Mouse (Mus musculus) heart, embryonic 10.5 days (tissue): ENCODE results near the gene Idh3b. TPM values are rescaled to one million over a fixed set of nuclear protein-coding genes. Genes with fewer than 3 reads are reported as not detected.

Source experiments
- DNase-seq: peaks from one replicate; pipeline ENCODE4 v3.0.0-alpha.2; 2017; ENCODE audit warnings: low spot score
- H3K27ac ChIP-seq: fragments of 300-500 bp; sonication (generic); 2 replicates; pipeline ENCODE4 v1.5.1; 2016; ENCODE audit warnings: mild to moderate bottlenecking
- H3K27me3 ChIP-seq: fragments of 300-500 bp; sonication (generic); 2 replicates; pipeline ENCODE4 v1.6.1; 2016; ENCODE audit warnings: mild to moderate bottlenecking; ENCODE audit not compliant: poor library complexity, insufficient read depth, severe bottlenecking
- H3K36me3 ChIP-seq: fragments of 300-500 bp; sonication (generic); 2 replicates; pipeline ENCODE4 v1.6.1; 2016; ENCODE audit warnings: mild to moderate bottlenecking, moderate library complexity
- H3K4me1 ChIP-seq: fragments of 300-500 bp; sonication (generic); 2 replicates; pipeline ENCODE4 v1.6.1; 2016; ENCODE audit warnings: mild to moderate bottlenecking
- H3K4me3 ChIP-seq: fragments of 300-500 bp; sonication (generic); 2 replicates; pipeline ENCODE4 v1.5.1; 2016; ENCODE audit warnings: mild to moderate bottlenecking, moderate library complexity
- H3K9me3 ChIP-seq: fragments of 300-500 bp; sonication (generic); 2 replicates; pipeline ENCODE4 v1.6.1; 2016; ENCODE audit warnings: mild to moderate bottlenecking, moderate library complexity
- WGBS: fragments of 180-500 bp; shearing (Covaris S2); methylation state at CpG from one replicate; pipeline ENCODE4 v1.1.7; 2016; 5-methylcytosine and 5-hydroxymethylcytosine counted together
- polyA plus RNA-seq: library from polyadenylated mRNA; unstranded; fragments of >200 nt; fragmentation: Nextera tagmentation; extraction: Ambion mirVana; gene quantifications from 2 replicates; pipeline ENCODE4 v1.2.1, GENCODE M21; 2016

Gene Idh3b
- polyA plus RNA-seq, 1 experiment from 2014 or later = 198 TPM

DNA sequence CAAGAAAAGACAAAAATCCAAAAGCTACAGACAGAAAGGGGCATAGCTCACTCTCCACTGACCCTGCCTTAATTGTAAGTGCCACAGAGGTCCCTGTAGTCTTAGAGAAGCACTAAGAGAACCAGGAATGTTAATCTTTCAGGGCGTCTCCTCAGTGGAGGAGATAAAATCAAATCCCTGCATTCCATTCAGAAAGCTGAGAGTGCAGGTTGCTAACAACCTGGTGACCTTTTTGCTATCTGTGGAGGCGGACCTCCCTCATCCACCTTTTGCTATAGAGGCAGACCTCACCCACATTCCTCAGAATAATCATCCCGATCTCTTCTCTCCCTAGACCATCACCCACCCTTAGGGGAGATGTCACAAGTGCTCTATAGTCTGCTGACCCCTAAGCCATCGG is 4.7 kb upstream of the Idh3b start:
- 48% methylated on average over 4 of the region's 4 CpGs for WGBS
- Histone ChIP-seq H3K27me3 (peaks cover 20% of the 10 kb centered on the region), H3K36me3 (no peaks in the 10 kb centered on the region), H3K27ac (no peak overlapping the region), H3K9me3 (no peaks in the 10 kb centered on the region), H3K4me1 (peaks cover 13% of the 10 kb centered on the region), H3K4me3 (no peak overlapping the region)
- DNase-seq = no peak

DNA sequence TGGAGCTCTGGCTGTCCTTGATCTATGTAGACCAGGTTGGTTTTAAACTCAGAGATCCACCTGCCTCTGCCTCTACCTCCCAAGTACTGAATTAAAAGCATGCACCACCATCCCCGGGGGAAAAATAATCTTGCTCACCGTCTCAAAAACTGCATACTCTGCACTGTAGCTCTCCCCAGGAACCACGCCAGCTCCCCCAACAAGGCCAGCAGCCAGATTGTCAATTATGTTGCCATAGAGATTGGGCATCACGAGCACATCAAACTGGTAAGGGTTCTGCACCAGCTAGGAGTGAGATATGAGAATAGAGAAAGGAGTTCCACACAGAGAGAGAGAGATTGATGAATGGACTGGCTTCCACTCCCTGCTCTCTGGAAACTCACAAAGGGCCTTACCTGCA is 3.5 kb downstream of the Idh3b start:
- Histone ChIP-seq H3K9me3 (no peaks in the 10 kb centered on the region), H3K4me1 (peaks cover 25% of the 10 kb centered on the region), H3K27ac (no peak overlapping the region), H3K36me3 (peaks cover 61% of the 10 kb centered on the region), H3K27me3 (no peaks in the 10 kb centered on the region), H3K4me3 (no peak overlapping the region)
- WGBS = 80% methylated on average over 4 of the region's 4 CpGs
- no peak for DNase-seq

- no peaks in the 10 kb centered on the region for H3K9me3 ChIP-seq
- H3K4me1 ChIP-seq = peaks cover 30% of the 10 kb centered on the region
- H3K27me3 ChIP-seq = no peaks in the 10 kb centered on the region
- no peak overlapping the region for H3K27ac ChIP-seq
- peaks cover 66% of the 10 kb centered on the region for H3K36me3 ChIP-seq
- no peak overlapping the region for H3K4me3 ChIP-seq
- WGBS = 64% methylated on average over 7 of the region's 7 CpGs
- no peak for DNase-seq
Observed at GRCm38 (mm10) chr2:130280224-130280623, 4.1 kb downstream of the Idh3b start.

DNA sequence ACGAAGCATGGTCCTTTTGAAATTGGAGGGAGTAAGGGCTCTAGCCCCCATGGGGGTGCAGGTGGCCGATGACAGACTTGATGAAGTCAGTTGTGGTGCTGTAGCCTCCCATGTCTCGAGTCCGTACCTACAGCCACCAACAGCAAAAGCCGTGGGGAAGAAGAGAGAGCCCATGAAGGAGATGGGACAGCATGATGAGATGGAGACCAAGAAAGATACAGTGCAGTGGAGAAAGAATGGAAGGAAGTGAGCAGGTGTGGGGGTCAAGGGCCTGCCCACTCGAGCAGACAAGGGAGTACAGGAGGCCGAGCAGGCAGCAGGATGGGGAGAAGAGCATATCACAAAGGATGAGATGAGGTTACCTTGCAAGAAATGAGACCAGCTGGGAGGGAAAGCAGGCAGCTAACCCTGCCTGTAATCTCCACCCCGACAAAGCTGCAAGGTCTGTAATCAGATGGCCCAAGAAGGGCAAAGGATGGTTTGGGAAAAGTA is 4.7 kb downstream of the Idh3b start:
- H3K4me3 ChIP-seq = no peak overlapping the region
- H3K36me3 ChIP-seq = peaks cover 70% of the 10 kb centered on the region
- peaks cover 30% of the 10 kb centered on the region for H3K4me1 ChIP-seq
- no peak for DNase-seq
- no peaks in the 10 kb centered on the region for H3K27me3 ChIP-seq
- 41% methylated on average over 8 of the region's 8 CpGs for WGBS
- no peak overlapping the region for H3K27ac ChIP-seq
- H3K9me3 ChIP-seq = no peaks in the 10 kb centered on the region

DNA sequence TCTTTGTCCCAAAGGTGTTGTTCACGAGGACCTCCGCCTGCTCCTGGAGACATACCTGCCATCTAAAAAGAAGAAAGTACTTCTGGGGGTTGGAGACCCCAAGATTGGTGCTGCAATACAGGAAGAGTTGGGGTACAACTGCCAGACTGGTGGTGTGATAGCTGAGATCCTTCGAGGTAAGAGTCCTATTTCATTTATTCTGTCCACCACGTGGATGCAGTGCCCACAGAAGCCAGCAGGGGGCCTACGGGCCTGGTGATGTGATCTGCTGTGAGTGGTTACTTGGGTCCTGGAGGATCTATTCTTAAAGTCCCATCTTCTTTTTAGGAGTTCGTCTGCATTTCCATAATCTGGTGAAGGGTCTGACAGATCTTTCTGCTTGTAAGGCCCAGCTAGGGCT is 8.7 kb downstream of the Idh3b start:
- no peaks in the 10 kb centered on the region for H3K9me3 ChIP-seq
- no peaks in the 10 kb centered on the region for H3K27me3 ChIP-seq
- 54% methylated on average over 6 of the region's 6 CpGs for WGBS
- no peak overlapping the region for H3K27ac ChIP-seq
- H3K36me3 ChIP-seq = peaks cover 55% of the 10 kb centered on the region
- peaks cover 28% of the 10 kb centered on the region for H3K4me1 ChIP-seq
- DNase-seq = no peak
- H3K4me3 ChIP-seq = peak overlapping the region; percentile 94

- DNase-seq = no peak
- peaks cover 47% of the 10 kb centered on the region for H3K36me3 ChIP-seq
- 2% methylated on average over 10 of the region's 10 CpGs for WGBS
- H3K27me3 ChIP-seq = no peaks in the 10 kb centered on the region
- peak overlapping the region; percentile 98 for H3K27ac ChIP-seq
- H3K4me3 ChIP-seq = peak overlapping the region; percentile 94
- peaks cover 25% of the 10 kb centered on the region for H3K4me1 ChIP-seq
- no peaks in the 10 kb centered on the region for H3K9me3 ChIP-seq
Observed at GRCm38 (mm10) chr2:130274862-130275261, 9.5 kb downstream of the Idh3b start.

DNA sequence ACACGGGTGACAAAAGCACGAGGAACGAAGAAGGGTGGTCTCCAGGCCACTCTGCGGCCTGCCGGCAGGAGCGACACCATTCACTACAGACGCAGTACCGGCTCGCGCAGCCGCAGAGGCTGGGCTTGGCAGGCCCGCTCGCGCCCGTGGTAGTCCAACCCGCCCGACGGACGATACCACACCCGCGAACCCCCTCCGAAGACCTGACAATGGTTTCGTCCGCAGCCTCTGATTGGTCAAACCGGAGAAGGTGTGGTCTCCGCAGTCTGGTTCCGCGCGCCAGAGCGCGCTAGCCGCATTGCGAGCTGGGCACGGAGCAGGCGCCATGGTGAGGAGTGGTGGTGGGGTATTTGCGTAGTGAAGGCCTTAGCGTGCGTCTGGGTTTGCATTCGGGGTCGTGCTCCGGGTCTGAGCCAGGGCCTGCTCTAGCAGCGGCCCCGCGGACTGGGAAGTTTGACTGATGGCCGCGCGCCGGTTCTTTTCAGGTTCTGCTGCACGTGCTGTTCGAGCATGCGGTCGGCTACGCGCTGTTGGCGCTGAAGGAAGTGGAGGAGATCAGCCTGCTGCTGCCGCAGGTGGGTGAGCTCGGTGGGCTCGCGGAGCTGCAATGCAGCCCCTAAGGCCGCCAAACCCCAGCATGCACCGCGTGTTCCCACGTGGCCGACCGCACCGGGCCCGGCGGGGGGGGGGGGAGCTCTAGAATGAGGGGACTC is 10.0 kb downstream of the Idh3b start, which contains the start of gene Nop56:
Nop56 (plus strand) TSS at position 282 of the 713 bp plus-strand sequence.
- Histone ChIP-seq H3K36me3 (peaks cover 41% of the 10 kb centered on the region), H3K27me3 (no peaks in the 10 kb centered on the region), H3K9me3 (no peaks in the 10 kb centered on the region), H3K27ac (peak within 1 kb of the TSS; percentile 98), H3K4me3 (peak within 1 kb of the TSS; percentile 94), H3K4me1 (peaks cover 25% of the 10 kb centered on the region)
- under 1% methylated on average over 68 of the region's 68 CpGs for WGBS
- DNase-seq = peak; percentile 99

DNA sequence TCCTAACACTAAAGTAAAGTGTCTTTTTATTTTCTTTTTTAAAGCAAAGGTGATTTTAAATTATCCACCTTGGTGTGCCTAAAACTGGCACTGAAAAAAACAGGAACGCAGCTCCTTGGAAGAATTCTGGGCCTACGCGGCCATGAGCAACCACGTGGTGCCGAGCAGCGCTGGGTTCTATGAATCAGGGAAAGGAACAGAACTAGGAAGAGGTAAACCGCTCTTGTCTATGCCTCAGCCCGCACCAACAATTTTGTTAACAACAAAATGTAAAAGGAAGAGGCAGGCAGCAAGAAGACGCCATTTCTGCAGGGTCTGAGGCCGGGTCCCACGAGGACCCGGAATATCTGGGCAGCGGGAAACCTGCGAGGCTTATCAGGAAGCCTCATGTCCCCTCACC is 10.6 kb downstream of the Idh3b start:
- Histone ChIP-seq H3K4me1 (peaks cover 25% of the 10 kb centered on the region), H3K36me3 (peaks cover 38% of the 10 kb centered on the region), H3K9me3 (no peaks in the 10 kb centered on the region), H3K27ac (peak overlapping the region; percentile 98), H3K27me3 (no peaks in the 10 kb centered on the region), H3K4me3 (peak overlapping the region; percentile 94)
- no peak for DNase-seq
- 3% methylated on average over 14 of the region's 14 CpGs for WGBS

DNA sequence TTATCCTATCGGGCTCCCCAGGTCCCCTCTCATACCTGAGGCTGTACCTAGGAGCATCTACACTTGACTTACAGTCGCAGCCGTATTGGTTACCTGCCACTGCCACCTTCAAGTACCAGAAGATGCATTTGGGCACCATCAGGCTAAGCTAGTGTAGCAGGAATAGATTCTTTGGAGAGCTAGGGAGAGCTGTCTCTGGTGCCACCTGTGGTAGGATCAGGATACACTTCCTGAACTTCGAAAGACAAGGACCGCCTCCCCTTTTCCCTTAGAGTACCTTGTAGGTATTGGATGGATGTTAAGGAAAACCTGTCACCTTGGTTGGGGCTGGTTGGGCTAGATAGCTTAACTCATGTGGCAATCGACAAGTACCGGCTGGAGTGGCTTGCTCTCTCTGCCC is 16.3 kb downstream of the Idh3b start:
- no peak overlapping the region for H3K27ac ChIP-seq
- no peaks in the 10 kb centered on the region for H3K9me3 ChIP-seq
- H3K4me1 ChIP-seq = 0 out of 2 replicates have a peak, but pooled peaks cover under 1% of the 10 kb centered on the region
- 55% methylated on average over 7 of the region's 7 CpGs for WGBS
- H3K4me3 ChIP-seq = no peak overlapping the region
- no peaks in the 10 kb centered on the region for H3K36me3 ChIP-seq
- no peaks in the 10 kb centered on the region for H3K27me3 ChIP-seq
- no peak for DNase-seq

DNA sequence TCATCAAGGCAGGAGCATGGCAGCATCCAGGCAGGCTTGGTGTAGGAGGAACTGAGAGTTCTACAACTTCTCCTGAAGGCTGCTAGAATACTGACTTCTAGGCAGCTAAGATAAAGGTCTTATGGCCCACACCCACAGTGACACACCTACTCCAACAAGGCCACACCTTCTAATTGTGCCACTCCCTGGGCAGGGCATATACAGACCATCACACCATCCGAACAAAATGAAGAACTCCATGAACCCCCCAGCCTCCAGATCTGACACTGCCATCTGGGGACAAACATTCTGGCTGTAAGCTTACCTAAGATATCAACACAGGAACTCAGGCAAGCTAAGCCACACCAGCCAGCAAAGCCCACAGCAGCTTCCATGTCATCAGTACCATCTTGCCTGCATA is 18.8 kb downstream of the Idh3b start:
- no peaks in the 10 kb centered on the region for H3K36me3 ChIP-seq
- DNase-seq = no peak
- 0 out of 2 replicates have a peak, but pooled peaks cover 3% of the 10 kb centered on the region for H3K4me1 ChIP-seq
- 91% methylated on average over 1 of the region's 1 CpGs for WGBS
- H3K27ac ChIP-seq = no peak overlapping the region
- no peak overlapping the region for H3K4me3 ChIP-seq
- no peaks in the 10 kb centered on the region for H3K9me3 ChIP-seq
- no peaks in the 10 kb centered on the region for H3K27me3 ChIP-seq

DNA sequence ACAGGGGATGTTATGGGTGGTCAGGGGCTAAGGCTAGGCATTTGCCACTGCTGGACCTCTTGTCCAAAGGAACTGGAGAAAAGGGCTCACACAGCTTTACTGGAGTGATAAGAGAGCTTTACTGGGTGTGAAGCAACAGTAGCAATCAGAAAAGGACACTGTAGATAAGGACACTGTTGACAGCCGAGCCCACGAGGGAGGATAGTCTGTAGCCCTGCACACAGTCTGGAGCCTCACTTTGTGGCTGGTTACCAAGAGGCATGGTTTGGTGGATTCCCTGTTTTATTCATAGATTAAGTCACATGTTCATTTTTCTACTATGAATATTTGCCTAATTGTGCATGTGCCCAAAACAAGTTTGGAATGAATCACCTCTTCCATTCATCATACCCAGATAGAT is 21.9 kb downstream of the Idh3b start:
- H3K27me3 ChIP-seq = no peaks in the 10 kb centered on the region
- no peak overlapping the region for H3K4me3 ChIP-seq
- no peak for DNase-seq
- WGBS = 14% methylated on average over 2 of the region's 2 CpGs
- no peaks in the 10 kb centered on the region for H3K36me3 ChIP-seq
- no peak overlapping the region for H3K27ac ChIP-seq
- H3K9me3 ChIP-seq = no peaks in the 10 kb centered on the region
- H3K4me1 ChIP-seq = 0 out of 2 replicates have a peak, but pooled peaks cover 3% of the 10 kb centered on the region

DNA sequence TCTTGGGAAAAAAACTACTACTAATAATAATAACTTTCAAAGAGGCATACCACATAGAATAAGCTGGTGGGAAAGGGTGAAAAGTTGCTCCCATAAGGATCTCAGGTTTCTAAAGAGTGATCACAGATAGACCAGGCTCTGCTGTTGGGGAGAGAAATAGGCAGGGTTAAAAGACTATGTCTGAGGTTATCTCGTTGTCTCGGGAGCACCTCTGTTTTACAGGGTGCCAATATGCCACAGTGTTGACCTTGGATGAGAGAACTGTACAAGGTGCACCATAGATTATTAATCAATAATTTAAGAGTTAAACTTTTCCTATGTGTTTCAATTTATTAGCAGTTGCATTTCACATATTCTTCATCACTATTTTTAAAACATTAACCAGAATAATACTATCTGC is 22.4 kb downstream of the Idh3b start:
- WGBS = 66% methylated on average over 2 of the region's 2 CpGs
- 0 out of 2 replicates have a peak, but pooled peaks cover 3% of the 10 kb centered on the region for H3K4me1 ChIP-seq
- no peak for DNase-seq
- no peak overlapping the region for H3K27ac ChIP-seq
- no peaks in the 10 kb centered on the region for H3K9me3 ChIP-seq
- no peaks in the 10 kb centered on the region for H3K36me3 ChIP-seq
- H3K4me3 ChIP-seq = no peak overlapping the region
- no peaks in the 10 kb centered on the region for H3K27me3 ChIP-seq

- 78% methylated on average over 4 of the region's 4 CpGs for WGBS
- no peak for DNase-seq
Observed at GRCm38 (mm10) chr2:130260822-130261221, 23.5 kb downstream of the Idh3b start.

More at GRCm38 (mm10) chr2:130260822-130261221, 23.5 kb downstream of the Idh3b start:
- Histone ChIP-seq H3K36me3 (no peaks in the 10 kb centered on the region), H3K9me3 (no peaks in the 10 kb centered on the region), H3K4me3 (no peak overlapping the region), H3K4me1 (0 out of 2 replicates have a peak, but pooled peaks cover 3% of the 10 kb centered on the region), H3K27ac (no peak overlapping the region), H3K27me3 (no peaks in the 10 kb centered on the region)
